Mouse (Mus musculus) heart, adult 8-10 months (tissue): Measurements from ENCODE around the gene Rubcn. TPM values are rescaled to one million over a fixed set of nuclear protein-coding genes. Genes with fewer than 3 reads are reported as not detected.

ENCODE experiments used
- DNase-seq: peaks from one replicate; pipeline ENCODE4 v3.0.0; 2022; ENCODE audit warnings: low spot score
- total RNA-seq, 4 experiments: library from RNA; stranded (reverse); gene quantifications; 2 replicates each; pipeline ENCODE4 v1.2.4; 2022

The Rubcn gene
- total RNA-seq, 4 experiments from 2014 or later, result 30.7 to 37.0 (median 34.2) TPM

DNA sequence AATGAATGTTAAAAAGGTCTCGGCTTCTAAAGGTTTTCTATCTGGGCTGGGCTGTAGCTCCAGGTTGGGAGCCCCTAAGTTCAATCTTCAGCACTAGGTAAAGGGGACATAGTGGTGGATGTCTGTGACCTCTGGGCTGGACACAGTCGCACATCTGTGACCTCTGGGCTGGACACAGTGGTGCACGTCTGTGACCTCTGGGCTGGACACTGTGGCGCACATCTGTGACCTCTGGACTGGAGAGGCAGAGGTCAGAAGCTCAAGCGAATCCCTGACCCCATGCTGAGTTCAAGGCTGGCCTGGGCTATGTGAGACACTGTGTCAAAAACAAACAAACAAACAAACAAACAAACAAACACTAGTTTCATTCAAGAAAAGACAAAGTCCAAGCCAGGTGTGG, 7.3 kb downstream of the Rubcn start:
- DNase-seq, result no peak

GRCm38 (mm10) chr16:32867919-32868552, 9.5 kb downstream of the Rubcn start:
- DNase-seq, result peak; percentile 96

GRCm38 (mm10) chr16:32866713-32867112, 10.9 kb downstream of the Rubcn start:
- no peak for DNase-seq

GRCm38 (mm10) chr16:32865401-32865800, 12.2 kb downstream of the Rubcn start:
- no peak for DNase-seq

- no peak for DNase-seq
Measured at GRCm38 (mm10) chr16:32861813-32862385, 15.7 kb downstream of the Rubcn start.

DNA sequence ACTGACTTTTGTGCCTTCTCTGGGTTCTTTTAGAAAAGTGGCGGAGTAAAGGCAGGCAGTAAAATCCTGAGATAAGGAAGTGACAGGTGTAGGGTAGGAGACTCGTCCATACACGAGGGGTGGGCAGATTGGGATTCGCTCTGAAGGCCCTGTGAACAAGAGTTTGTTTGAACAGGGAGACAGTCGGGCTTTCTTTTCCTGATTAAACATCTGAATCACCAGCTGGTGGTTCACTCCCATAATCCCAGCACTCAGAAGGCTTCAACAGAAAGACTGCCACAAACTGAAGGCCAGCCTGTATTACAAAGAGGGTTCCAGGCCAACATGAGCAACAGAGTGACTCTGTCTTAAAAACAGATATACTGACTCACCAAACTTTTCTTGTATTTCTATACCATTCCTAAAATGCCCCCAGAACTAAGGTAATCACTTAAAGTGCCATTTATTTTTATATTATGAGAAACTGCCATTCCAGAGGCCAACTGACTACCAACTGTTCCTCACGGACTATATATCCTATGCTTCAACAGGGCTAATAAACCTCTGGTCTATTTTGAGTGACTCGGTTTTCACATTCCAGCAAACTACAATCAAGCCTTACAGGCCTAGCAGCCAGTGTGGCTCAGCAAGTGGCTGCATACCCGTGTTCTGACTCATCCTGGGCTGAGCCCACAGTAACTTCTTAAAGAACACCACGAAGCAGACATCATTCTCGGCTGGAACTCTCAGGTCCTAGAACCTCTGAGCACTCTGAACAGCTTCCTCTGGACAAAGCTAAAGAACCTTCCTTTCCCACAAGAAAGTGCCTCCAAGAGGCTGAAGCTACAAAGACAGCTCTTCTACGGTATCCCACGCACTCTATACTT, 18.6 kb downstream of the Rubcn start:
- peak; percentile 55 for DNase-seq

DNA sequence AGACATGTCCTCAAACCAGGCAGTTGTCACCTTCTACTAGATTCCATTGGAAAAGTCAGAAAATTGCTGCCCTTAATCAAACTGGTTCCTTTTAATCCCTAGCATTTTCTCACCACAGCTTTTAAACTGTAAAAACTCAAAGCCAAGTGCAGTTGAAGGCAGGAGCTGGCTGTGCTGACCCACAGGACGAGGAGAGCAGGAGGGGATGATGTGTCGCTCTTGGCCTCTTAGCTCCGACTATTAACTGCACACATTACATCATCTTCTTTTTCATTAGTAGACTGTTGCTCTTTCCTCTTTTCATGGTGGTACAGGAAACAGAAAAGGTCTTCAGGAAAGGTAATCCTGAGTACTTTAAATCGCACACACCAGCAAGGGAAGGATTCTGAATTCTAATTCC, 19.2 kb downstream of the Rubcn start:
- no peak for DNase-seq

DNA sequence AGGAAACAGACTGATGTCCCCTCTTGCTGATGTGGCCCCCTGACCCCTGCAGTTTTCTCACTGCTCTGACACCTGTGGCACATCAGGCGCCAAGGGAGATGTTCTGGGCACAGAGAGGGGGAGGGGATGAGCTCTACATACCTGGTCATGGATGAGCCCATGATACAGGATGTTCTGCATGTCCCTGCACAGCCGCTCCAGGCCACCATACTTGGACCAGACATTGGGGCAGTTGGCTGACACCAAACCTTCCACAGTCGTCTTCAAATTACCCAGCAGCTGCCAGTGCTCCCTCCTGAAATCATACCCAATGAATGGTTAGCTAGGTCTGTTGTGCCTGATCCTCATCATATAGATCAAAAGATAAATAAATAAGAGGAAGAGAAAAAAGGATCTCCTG, 20.8 kb downstream of the Rubcn start:
- DNase-seq, result no peak

GRCm38 (mm10) chr16:32854050-32854571, 23.5 kb downstream of the Rubcn start:
- DNase-seq, result peak; percentile 79

GRCm38 (mm10) chr16:32853492-32854049, 24.0 kb downstream of the Rubcn start:
- DNase-seq, result peak; percentile 66

GRCm38 (mm10) chr16:32849042-32849830, 28.3 kb downstream of the Rubcn start:
- no peak for DNase-seq

GRCm38 (mm10) chr16:32847103-32847502, 30.5 kb downstream of the Rubcn start:
- DNase-seq, result no peak

- no peak for DNase-seq
Measured at GRCm38 (mm10) chr16:32831501-32831900, 46.1 kb downstream of the Rubcn start.

- DNase-seq, result no peak
Measured at GRCm38 (mm10) chr16:32829104-32829503, 48.5 kb downstream of the Rubcn start.

DNA sequence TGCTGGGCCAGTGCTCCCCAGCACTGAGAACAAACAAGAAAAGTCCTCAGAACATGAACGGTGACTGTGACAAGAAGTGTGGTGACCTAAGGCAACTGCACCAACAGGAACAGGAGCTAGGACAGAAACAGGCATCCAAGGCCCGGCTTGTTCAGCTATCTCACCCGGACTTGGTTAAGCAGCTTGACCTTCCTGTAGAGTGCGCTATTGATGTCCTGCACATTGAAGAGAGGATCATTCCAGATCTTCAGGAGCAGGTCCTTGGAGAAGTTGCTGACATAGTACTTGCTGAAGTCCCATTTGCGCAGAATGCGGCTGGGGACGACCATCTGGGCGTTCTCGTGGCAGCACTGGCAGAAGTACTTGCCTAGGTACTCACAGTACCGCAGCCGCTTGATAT, 51.0 kb downstream of the Rubcn start:
- no peak for DNase-seq

DNA sequence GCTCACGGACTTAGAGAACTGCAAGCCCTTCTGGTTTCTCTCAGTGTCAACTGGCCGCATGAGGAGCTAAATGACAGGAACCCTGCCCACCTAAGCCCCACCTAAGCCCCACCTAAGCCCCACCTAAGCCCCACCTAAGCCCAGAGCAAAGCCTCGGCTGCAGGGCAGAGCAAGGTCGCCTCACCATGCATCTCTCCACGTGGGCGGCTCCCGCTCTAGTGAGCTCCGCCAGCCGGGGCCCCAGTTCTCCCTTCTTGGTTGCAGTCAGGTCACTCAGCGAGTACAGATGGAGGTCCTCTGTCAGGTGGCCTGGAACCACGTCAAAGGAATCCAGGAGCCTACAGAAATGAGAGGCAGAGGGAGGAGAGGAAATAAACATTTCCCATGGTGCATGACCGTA, 52.2 kb downstream of the Rubcn start:
- DNase-seq, result no peak

DNA sequence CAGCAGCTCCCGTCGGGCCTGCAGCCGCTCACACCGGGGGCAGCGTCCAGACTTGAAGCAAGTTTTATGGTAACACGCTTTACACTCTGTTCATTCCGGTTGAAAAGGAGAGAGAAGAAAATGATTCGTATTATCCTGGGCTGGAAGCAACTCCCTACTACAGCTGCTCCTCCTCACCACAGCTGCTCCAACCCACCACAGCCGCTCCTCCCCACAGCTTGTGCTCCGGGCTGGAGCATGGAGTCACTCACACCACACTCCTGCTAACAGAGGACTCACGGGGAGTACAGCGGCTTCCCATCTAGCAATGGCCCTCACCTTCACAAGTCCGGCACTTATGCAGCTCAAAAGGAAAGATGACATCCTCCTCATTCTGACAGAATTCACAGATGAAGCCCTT, 53.5 kb downstream of the Rubcn start:
- DNase-seq, result no peak

- DNase-seq, result no peak
Measured at GRCm38 (mm10) chr16:32823487-32823886, 54.1 kb downstream of the Rubcn start.

DNA sequence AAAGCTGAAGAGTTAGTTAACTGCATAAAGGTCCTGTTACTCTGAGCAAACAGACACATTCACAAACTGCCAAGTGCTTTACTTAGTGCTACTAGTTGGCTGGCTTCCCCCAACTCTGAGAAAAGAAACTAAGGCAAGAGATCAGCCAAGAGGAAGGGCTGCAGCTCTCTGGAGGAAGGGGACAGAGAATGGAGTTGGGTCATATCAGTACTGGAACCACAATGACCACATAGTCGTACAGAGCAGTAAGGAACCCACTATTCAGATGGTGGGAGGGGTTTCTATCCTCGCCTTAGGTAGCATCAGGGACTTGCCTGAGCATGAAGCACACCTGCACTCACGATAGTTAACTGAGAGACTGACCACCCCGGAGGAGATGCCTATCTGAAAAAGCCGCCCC, 54.7 kb downstream of the Rubcn start:
- DNase-seq, result no peak

DNA sequence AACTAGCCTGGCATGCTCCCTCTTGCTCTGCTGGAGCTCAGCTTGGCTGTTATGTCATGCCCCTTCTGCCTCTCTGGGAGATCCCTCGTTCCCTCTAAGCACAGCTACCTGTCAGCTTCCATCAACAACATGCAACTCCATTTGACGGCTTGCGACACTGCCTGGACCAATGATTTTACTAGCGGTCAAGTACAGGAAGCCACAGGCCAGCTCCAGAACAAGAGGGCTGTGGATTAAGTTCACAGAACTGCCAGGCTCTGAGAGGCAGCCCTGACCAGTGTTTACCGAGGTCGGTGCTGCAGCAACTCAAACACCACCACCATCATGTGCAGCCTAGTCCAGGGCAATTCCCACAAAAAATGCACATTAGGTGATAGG, 55.1 kb downstream of the Rubcn start:
- no peak for DNase-seq

- peak; percentile 66 for DNase-seq
Measured at GRCm38 (mm10) chr16:32821772-32822449, 55.7 kb downstream of the Rubcn start.
